Mouse (Mus musculus): ENCODE results near the gene Slc38a9.

DNA sequence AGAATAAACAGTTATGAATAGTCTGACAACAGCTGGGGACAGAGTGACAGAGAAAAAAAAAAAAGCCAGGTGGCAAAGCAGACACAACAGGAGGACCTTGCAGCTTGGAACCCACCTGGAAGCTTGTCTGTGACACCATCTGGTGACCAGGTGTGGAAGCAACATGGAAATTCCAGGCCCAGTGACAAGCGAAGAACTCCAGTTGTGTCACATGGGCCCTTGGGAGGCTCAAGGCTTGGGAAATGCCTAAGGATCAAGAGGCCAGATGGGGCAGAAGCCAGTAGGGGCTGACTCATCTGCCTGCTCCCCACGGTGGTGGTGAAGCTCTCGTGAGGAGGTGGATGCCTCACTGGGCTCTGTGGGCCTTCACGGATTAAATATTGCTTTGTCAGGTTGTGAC is 94.3 kb downstream of the Slc38a9 start:
- TF ChIP-seq CTCF (IDR thresholded peaks at IDR 0.05; ENCODE audit: borderline replicate concordance, insufficient read depth, low read length) (no peak), POLR2A (IDR thresholded peaks at IDR 0.05; ENCODE audit: low read depth, low read length) (no peak)
